Mouse (Mus musculus): ENCODE data around the gene Slc19a1. TPM values are rescaled to one million over a fixed set of nuclear protein-coding genes. Genes with fewer than 3 reads are reported as not detected.

The Slc19a1 gene
- polyA plus RNA-seq, 2 experiments from 2014 or later = 32.3 to 61.7 TPM

DNA sequence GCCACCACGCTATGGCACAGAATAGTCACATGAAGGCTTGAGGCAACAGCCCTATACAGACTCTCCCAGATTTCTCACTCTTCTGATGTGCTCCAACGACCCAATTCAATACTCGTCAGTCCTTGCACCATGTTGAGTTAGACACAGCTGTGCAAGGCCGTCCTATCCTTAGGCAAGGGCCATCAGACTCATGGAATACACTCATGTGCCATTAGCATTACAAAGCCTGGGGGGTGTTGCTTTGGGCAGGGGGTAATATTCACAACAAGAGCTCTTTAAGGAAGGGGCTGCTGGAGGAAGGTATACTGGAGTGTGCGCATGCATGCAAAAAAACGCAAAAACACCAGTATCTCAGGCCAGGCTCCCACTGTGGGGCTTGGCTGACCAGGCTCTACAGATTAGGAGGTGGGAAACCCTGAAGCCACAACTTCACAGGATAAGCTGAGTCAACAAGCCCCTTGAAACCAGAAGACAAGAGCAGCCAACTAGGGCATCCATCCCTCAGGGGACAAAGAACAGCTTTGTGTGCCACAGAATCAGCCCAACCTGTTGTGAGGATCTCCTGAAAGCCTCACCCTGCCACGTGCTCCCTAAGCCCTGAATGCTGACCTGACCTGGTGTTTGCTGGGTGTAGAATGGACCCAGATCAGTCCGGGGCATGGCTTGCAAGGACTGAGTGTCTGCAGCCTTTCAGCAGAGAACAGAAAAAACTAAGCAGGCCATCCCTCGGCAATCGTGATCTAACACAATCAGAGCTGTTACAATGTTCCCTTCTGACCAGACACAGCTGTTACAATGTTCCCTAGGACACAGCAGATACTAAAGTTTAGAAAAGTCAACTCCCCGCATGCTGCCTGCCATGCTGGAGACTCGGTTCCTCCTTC, 65.2 kb downstream of the Slc19a1 start:
- ATAC-seq = no peak

DNA sequence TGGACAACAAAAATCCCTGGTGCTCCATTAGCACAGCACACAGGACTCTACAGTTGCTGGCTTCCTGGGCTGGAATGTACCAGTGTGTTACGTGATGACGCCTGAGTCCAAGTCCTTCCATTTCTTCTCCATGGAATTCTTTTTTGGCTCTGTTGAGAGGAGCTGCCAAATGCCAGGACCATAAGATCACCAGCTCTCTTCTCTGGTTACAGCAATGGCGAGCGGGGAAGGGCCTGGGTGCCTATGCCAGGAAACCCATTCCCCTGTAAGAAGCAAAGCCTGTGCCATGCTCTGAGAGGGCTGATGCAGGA, 65.8 kb downstream of the Slc19a1 start:
- ATAC-seq = no peak

DNA sequence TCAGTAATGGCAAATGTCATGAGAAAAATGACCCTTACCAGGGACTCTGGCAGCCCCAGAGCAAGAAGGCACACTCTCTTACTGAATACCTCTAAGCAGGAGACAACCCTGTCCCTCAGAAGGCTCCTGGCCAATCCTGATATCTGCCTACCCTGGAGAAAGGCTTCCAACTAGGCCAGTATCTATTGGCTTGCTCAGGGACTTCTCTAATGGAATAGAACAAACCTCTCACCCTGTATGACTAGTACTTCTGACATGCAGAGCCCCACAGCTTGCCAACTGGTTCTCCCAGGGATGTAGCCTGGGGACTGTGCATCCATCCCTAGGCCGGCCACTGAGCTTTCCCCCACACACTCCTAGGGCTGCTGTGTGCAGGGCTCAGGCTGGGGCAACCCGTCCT, 66.6 kb downstream of the Slc19a1 start:
- ATAC-seq = no peak

DNA sequence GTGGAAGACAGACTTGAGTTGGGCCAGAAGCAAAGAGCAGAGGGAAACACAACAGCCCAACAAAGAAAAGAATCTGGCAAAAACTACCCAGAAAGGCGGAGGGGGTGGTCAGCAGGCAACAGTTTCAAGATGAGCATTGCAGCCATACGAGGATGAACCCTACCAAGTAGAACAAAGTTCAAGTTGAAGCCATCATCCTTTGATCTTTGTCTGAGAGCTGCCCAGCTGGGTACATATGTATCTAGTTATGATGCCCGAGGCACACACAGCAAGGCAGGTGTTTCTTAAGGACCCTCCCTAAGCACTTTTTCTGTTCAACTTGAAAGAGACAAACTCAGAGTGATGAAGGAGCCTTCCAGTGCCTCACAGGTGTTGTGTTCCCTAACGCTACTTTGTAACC, 67.7 kb downstream of the Slc19a1 start:
- ATAC-seq = no peak

DNA sequence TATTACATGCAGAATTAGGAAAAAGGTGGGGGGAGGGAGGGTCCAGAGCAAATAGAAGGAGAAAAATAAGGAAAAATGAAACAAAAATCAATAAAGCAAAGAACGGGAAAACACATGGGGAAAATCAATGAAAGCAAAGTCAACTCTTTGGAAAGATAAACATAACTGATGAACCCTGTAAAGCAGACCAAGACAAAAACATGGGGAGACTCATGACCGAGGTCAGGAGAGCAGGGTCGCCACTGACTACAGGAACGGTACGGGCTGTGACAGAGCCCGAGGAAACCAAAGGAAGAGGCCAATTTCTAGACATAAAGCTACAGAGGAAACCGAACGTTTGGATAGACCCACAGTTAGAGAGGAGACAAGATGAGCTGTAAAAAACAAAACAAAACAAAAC, 71.6 kb downstream of the Slc19a1 start:
- ATAC-seq = no peak

DNA sequence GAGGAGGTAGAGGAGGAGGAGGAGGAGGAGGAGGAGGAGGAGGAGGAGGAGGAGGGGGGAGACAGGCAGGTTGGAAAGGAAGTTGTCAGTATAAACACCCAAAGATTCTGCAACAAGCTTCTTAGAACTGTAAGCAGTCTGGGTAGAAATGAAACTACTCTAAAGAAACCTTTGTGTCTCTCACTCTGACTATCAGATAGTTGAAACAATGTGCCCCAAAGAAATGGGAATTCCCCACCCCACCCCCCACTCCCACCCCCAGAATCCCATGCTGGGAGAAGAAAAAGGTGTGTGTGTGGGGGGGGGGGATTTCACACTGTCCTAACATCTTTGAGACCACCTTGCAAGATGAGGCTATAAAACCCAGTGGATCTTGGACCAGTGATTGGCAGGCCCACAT, 72.3 kb downstream of the Slc19a1 start:
- ATAC-seq = no peak

DNA sequence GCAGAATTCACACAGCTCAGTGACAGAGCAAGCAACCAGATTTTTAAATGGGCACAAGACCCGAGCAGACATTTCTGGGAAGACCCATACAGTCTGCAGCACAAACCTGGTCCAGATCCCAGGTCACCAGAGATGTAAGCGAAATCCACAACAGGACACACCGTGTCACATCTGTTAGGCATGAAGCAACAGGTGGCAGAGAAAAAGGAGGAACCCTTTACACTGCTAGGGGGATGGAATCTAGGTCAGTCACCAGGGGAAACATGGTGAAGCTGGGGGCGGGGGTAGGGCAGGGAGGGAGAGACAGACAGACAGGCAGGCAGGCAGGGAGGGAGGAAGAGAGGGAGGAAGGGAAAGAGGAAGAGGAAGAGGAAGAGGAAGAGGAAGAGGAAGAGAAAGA, 76.1 kb downstream of the Slc19a1 start:
- ATAC-seq = no peak

DNA sequence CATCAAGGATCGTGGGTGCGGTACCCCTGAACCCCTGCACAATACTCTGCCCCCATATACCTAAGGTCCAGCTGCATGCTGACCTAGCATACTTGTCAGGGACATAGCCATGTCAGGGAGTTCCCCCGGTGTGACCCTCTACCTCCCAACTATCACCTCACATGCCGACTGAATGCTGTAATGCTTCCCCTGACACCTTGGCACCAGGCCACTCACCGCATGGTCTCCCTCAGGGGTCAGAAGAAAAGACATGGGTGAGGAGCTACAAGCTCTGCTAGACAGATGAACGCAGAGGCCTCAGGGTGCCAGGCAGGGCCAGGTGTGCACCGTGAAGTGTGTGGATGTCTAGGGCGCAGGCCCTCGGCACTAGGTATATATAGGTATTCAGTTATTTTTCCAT, 78.0 kb downstream of the Slc19a1 start:
- no peak for ATAC-seq

Other genes with a start within 250 kb of the Slc19a1 start
- gene Pcbp3, start 70.4 kb upstream of the Slc19a1 start, polyA plus RNA-seq (2017; shearing (Covaris generic)) = 10 to 100 TPM in 1 of 2 experiments, 1 to 10 TPM in 1; 5.3 to 12.6 TPM
- under 1 TPM in 1 of 2 experiments, not detected in 1; 0.16 TPM for gene Col18a1, start 134.3 kb downstream of the Slc19a1 start, polyA plus RNA-seq (2017; shearing (Covaris generic))
- 10 to 100 TPM; 20.2 to 25.8 TPM for gene Pofut2, start 227.0 kb downstream of the Slc19a1 start, polyA plus RNA-seq (2017; shearing (Covaris generic))